Mouse (Mus musculus) ES-E14 (cell line): Measurements from ENCODE around the gene Gm5169. TPM values are rescaled to one million over a fixed set of nuclear protein-coding genes. Genes with fewer than 3 reads are reported as not detected.
"Not testable (repeated sequence)": the region's sequence is repeated elsewhere in the genome, so short reads cannot be mapped to it uniquely, and the experiment has no call there.

Experiments
- DNase-seq: peaks from one replicate; pipeline ENCODE4 v3.0.0-alpha.2; 2013; ENCODE audit warnings: low read depth, low spot score
- H3K27ac ChIP-seq: 2 replicates; pipeline ENCODE4 v1.5.1; 2012; ENCODE audit warnings: low read depth, mild to moderate bottlenecking, low read length, moderate library complexity, mixed read lengths; ENCODE audit not compliant: poor library complexity, insufficient read depth, severe bottlenecking
- H3K36me3 ChIP-seq: 2 replicates; pipeline ENCODE4 v1.6.1; 2012; ENCODE audit warnings: mild to moderate bottlenecking, low read length, moderate library complexity, mixed read lengths; ENCODE audit not compliant: control insufficient read depth, poor library complexity, insufficient read depth, severe bottlenecking
- H3K4me1 ChIP-seq, 2 experiments: fragments of 150-350 bp in 1 of 2; sonication (generic) in 1 of 2; 2 replicates each; pipeline ENCODE4 v1.6.1; 2012; ENCODE audit warnings: low read length in 2 of 2, mild to moderate bottlenecking in 1 of 2, mixed read lengths in 1 of 2; ENCODE audit not compliant: control insufficient read depth in 2 of 2, insufficient read depth in 2 of 2, poor library complexity in 1 of 2
- H3K4me3 ChIP-seq, 2 experiments: fragments of 150-350 bp in 1 of 2; sonication (generic) in 1 of 2; 2 replicates each; pipeline ENCODE4 v1.5.1; 2012; ENCODE audit warnings: low read length in 2 of 2, low read depth in 1 of 2, mild to moderate bottlenecking in 1 of 2, mixed read lengths in 1 of 2; ENCODE audit not compliant: insufficient read depth in 1 of 2, poor library complexity in 1 of 2, severe bottlenecking in 1 of 2
- H3K9ac ChIP-seq: 2 replicates; pipeline ENCODE4 v1.6.1; 2012; ENCODE audit warnings: low read depth, mild to moderate bottlenecking, low read length, mixed read lengths; ENCODE audit not compliant: poor library complexity, insufficient read depth, severe bottlenecking
- H3K9me3 ChIP-seq: fragments of 150-350 bp; sonication (generic); 2 replicates; pipeline ENCODE4 v1.6.1; 2012; ENCODE audit warnings: low read depth, mild to moderate bottlenecking, low read length; ENCODE audit not compliant: control insufficient read depth, insufficient read depth
- in situ Hi-C, 2 experiments: fragments of 600-800 bp; cut with MboI; formaldehyde crosslinking; loops; one replicate each; pipeline ENCODE4 v1.15.1; 2025; ENCODE audit warnings: low sequenced_read_pairs in 2 of 2, inconsistent platforms in 1 of 2; ENCODE audit not compliant: unreplicated experiment in 2 of 2
- total RNA-seq: library from RNA; depleted of rRNA; stranded (reverse); fragments of 300-350 nt; gene quantifications from 2 replicates; pipeline ENCODE4 v1.2.3, GENCODE M21; 2012; rRNA removed

Gene Gm5169
- total RNA-seq, result not detected in 2 replicates

DNA sequence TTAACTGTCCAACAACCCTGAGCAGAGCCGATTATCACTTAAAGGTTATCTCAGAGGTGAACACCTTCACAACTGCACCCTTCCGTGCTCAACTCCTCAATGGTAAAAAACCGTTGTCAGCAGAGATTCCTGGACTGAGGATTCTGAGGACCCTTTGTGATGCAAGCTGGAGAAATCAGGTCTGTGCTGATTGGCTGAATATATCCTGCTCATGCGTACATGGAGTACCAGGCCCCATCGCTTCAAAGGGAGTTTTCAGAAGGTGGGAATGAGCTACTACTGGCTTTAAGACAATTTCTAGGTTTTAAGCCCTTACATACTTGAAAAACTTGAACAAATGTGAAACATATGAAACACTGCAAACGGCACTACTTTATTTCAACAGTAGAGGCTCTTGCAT is at the start of gene Gm5169:
TSS of gene Gm5169 (minus strand) at position 101 of the 400 bp plus-strand sequence.
- H3K4me3 ChIP-seq, H3K9ac ChIP-seq, in situ Hi-C loops, H3K9me3 ChIP-seq, DNase-seq, H3K27ac ChIP-seq, H3K4me1 ChIP-seq, H3K36me3 ChIP-seq: not testable (repeated sequence)

DNA sequence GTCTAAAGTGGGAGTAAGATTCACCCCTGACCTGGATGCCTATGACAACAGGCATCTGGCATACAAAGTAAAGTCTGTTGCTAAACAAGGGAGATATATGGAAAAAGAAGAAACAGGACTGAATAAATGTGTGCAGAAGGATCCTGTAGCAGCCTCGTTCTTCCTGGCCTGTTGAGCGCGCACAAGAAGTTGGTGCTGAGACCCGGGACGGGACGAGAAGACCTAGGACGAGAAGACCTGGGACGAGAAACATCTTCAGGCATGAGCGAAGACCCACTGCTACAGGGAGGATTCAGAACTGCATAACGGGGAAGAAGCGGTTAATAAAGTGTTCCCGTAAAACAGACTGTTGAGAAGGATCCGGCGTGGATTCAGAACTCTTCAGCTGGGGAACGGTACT is 46.2 kb upstream of the Gm5169 start:
- H3K4me3 ChIP-seq, DNase-seq, H3K27ac ChIP-seq, H3K9me3 ChIP-seq, H3K36me3 ChIP-seq, in situ Hi-C loops, H3K4me1 ChIP-seq, H3K9ac ChIP-seq: not testable (repeated sequence)
